Mouse (Mus musculus): ENCODE measurements at regions not wholly inside any gene's neighbourhood (a gene's known extent, or its start where the extent isn't known, plus 50 kb on each side); places are given as distances from the start of the nearest gene placed in this dataset.

GRCm38 (mm10) chr1:150216672-150217071 is 102.5 kb upstream of the Pdc start:
- TF ChIP-seq GATA1 (IDR thresholded peaks at IDR 0.05; ENCODE audit: borderline replicate concordance, low read length) (no peak), CTCF (IDR thresholded peaks at IDR 0.05; ENCODE audit: low read depth, low read length) (no peak), TAL1 (conservative IDR thresholded peaks at IDR 0.05; ENCODE audit: low read depth, low read length) (no peak)
